Mouse (Mus musculus) adrenal gland, adult 8-10 months (tissue): ENCODE data around the gene Als2cr12. TPM values are rescaled to one million over a fixed set of nuclear protein-coding genes. Genes with fewer than 3 reads are reported as not detected.
"Not testable (repeated sequence)": the region's sequence is repeated elsewhere in the genome, so short reads cannot be mapped to it uniquely, and the experiment has no call there.

Experiments used
- DNase-seq: peaks from one replicate; pipeline ENCODE4 v3.0.0; 2022
- total RNA-seq, 4 experiments: library from RNA; stranded (reverse); gene quantifications; 2 replicates each; pipeline ENCODE4 v1.2.4; 2022

Gene Als2cr12
- total RNA-seq, 4 experiments from 2014 or later: 0.17 to 1.0 (median 0.76) TPM

GRCm38 (mm10) chr1:58717589-58718270, 21.9 kb upstream of the Als2cr12 start:
- no peak for DNase-seq

DNA sequence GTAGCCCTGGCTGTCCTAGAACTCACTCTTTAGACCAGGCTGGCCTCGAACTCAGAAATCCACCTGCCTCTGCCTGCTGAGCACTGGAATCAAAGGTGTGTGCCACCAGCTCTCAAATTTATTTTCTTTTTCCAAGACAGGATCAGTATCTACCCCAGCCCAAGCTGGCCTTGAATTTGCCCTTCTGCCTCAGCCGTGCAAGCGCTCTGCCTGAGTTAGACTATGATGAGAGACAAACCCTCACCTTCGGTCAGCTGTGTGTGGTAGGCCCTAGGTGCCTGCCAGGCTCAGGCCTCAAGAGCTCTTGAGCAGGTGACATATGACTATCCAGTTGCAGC, 21.1 kb upstream of the Als2cr12 start:
- DNase-seq: no peak

GRCm38 (mm10) chr1:58716162-58716882, 20.5 kb upstream of the Als2cr12 start:
- DNase-seq: no peak

DNA sequence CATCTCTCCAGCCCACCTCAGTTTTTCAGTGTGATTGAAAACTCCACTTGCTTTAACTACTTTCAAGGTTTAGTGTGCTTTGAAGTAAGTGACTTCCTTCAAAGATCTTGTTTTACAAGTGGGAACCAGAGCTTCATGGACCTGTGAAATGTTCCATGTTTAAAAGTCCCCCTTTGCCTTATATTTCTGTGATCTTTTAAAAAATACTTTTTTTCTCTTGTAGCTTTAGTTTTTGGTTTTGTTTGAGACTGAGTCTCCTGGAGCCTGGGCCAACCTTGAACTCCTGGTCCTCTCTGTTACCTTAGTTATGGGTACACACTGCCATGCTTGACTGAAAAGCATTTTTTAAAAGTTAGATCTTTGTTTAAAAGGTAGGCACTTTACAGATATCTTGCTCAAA, 19.7 kb upstream of the Als2cr12 start:
- no peak for DNase-seq

DNA sequence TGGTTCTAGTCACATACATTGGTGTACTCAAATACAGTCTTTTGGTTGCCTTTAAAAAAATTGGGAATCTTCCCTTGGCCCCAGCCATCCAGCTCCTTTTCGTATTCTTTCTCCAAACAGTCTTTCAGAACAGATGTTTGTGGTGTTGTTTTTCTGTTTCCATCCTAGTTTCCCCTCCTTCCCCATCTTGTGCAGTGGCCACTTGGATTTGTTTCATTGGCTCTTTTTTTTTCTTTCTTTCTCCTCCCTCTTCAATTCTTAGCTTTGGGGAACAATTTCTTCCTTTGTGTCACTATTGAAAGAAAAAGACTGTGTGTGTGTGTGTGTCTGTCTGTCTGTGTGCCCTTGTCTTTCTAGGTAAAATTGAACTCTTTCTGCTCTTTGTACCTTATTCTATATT, 18.6 kb upstream of the Als2cr12 start:
- DNase-seq: no peak

DNA sequence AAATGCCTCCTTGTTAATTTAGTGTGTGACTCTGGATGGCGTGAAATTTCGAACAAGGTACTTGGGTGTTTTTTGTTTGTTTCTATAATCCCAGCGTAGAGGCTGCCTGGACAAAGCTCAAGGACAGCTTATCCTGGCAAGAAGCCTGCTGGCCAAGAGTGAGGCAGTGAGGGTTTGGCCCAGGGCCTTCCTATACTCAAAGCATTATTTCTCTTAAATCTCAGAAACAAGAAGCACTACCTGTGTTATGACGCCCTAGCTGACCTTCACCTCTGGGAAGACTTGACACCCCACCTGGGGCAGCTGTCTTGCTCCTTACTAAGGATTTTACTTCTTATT, 18.1 kb upstream of the Als2cr12 start:
- peak; percentile 79 for DNase-seq

DNA sequence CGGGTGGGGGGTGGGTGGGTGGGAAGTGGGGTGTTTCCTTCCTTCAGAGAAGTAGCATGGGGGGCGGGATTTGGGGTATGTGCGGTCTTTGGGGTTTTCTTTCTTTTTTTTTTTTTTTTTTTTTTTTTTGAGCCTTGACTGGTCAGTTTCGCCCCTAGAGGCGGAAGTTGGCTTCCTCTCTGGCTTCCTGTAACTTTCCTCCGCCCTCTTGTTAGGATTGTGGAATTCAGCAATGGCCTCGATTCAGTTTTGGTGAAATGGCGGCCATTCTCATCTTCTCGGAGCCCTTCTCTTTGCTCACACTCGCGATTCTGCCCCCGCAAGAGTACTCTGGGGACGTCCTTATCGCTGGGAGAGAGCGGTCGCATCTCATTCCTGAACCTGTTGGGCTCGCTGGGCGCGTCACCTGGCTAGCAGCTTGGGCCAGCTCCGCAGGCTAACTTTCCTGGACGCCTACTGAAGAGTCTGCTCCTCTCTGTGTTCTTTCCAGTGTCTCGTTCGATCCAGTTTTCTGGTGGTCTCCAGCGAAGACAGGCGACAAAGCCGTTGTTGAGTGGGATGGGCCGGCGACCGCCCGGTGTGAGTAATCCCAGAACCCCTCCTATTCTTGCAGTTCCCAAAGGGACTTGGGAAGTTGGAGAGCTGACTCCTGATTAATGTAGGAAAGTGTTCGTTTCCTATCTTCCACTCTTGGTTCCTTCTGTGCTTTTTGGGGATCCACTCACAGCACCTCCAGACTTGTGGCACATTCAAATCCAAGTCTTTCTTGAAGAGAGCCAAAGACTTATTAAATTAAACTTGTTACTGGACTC, 17.5 kb upstream of the Als2cr12 start:
- peak; percentile 69 for DNase-seq

DNA sequence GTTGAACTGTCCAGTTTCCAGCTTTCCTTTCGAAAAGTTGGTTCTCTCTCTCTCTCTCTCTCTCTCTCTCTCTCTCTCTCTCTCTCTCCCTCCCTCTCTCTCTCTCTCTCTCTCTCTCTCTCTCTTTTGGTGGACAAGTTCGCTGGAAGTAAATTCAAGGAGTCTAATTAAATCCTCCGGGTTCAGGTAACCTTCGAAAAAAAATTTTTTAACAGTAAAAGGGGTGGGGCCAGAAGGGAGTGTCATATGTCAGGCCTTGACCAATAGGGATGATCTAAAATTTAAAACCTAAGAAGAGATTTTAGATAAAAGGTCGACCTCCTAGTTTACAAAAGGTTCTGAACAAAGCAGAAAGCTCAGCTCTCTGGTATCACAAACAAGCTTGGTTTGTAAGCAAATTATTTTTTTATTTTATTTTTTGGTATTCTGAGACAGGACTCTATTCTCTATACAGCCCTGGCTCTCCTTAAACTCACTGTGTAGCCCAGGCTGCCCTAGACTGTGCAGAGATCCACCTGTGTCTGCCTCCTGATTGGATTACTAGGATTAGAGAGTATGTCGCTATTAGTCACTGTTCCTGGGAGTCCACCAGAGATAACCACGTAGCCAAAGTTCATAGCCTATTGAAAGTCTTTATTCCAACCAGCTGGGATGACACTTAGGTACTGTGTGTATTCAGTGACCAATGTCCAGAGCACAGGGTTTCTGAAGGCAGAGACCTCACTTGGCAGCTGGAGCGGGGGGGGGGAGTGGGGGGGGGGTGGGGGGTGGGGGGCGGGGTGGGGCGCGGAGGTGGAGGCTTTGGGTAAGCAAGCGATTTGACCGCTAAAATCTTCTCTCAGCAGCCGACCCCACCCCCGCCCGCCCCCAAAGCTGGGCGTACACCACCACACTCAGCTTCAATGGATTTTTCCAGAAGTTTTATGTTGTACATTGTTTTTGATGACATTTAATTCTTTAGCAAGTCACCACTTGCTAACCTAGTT, 16.6 kb upstream of the Als2cr12 start:
- DNase-seq: no peak

DNA sequence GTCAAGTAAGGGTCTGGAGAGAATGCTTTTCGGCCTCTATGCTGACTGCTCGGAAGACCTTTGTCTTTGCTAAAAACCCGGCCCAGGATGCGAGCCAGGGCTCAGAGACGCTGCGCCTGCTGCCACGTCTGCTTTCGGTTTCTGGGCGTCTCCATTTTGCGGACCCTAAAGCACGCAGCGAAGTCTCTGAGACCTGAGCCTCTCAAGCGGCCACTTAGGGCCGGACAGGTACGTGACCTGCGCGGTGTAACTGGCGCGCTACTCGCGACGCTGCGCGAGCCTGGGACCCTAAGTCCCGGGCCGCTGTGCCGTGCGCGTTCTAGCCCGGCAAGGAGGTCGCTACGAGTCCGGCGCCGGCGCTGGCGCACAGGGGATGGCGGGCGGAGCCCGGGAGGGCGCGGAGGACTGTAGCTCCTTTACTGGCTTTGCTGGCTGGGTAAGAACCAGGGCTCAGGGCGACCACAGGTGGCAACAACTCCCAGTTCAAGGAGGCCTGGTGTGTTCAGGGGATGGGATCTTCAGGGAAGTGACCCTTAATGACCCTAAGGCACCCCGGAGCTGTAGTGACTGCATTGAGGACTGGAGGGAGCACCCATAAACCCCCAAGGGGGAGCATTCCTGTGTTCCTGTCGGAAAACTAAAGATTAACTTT, 15.7 kb upstream of the Als2cr12 start, which contains the start of gene Cflar:
Gene Cflar, plus strand, starts transcription at position 144 of the 652 bp plus-strand sequence.
- DNase-seq: peak; percentile 65

GRCm38 (mm10) chr1:58710711-58711364, 15.0 kb upstream of the Als2cr12 start:
- no peak for DNase-seq

GRCm38 (mm10) chr1:58710043-58710442, 14.3 kb upstream of the Als2cr12 start:
- DNase-seq: not testable (repeated sequence)

DNA sequence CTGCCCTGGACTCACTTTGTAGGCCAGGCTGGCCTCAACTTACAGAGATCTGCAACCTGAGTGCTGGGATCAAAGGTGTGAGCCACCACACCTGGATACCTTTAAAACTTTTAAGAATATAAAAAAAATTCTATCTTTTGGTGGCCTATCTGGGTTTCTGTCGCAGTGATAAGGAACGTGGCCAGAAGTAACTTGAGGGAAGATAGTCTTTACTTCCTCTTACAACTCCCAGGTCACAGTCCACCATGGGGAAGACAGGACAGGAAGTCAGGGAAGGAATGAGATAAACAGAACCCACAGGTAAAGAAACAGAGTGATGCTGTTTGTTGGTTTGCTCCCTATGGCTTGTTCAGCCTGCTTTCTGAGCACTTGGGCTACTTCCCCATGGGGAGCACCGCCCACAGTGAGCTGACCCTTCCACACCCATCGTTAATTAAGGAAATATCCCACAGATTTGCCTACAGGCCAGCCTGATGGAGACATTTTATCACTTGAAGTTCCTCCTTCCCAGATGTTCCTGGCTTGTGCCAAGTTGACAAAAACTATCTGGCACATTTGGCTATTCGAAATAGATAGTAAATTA, 4.9 kb upstream of the Als2cr12 start:
- not testable (repeated sequence) for DNase-seq

- no peak for DNase-seq
Measured at GRCm38 (mm10) chr1:58699988-58700387, 4.2 kb upstream of the Als2cr12 start.

- no peak for DNase-seq
Measured at GRCm38 (mm10) chr1:58698781-58699180, 3.0 kb upstream of the Als2cr12 start.

- not testable (repeated sequence) for DNase-seq
Measured at GRCm38 (mm10) chr1:58697607-58698006, 1.8 kb upstream of the Als2cr12 start.

GRCm38 (mm10) chr1:58693696-58694095, 2.1 kb downstream of the Als2cr12 start:
- no peak for DNase-seq

GRCm38 (mm10) chr1:58691718-58692117, 4.1 kb downstream of the Als2cr12 start:
- not testable (repeated sequence) for DNase-seq

DNA sequence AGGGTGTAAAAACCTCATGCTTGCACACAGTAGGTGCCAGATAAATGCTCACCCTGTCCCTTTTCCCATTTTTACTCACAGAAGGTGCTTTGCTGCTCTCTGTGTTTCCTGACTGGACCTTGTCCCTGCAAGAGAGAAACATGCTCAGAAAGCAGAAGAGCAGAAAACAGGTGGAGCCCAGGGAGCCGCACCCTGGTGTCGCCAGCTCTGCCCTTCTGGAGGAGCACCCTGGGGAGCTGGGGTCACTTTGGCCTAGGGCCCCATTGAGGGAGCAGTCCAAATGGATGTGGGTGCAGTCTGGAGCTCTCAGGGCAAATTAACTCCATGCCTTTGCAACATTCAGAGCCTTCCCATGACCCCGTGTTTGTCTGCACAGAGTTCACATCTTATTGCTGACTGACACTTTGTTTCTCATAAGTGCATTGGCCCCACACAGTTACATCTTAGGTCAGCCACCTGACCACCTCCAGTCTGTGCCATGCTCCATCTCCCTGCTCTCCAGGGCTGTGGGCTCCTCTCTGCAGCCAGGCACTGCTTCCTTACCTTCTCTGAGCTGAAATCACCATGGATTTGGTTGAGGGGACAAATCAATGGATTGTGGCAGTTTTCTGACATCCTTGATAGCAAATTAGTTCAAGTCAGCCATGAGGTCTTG, 4.8 kb downstream of the Als2cr12 start:
- DNase-seq: not testable (repeated sequence)

DNA sequence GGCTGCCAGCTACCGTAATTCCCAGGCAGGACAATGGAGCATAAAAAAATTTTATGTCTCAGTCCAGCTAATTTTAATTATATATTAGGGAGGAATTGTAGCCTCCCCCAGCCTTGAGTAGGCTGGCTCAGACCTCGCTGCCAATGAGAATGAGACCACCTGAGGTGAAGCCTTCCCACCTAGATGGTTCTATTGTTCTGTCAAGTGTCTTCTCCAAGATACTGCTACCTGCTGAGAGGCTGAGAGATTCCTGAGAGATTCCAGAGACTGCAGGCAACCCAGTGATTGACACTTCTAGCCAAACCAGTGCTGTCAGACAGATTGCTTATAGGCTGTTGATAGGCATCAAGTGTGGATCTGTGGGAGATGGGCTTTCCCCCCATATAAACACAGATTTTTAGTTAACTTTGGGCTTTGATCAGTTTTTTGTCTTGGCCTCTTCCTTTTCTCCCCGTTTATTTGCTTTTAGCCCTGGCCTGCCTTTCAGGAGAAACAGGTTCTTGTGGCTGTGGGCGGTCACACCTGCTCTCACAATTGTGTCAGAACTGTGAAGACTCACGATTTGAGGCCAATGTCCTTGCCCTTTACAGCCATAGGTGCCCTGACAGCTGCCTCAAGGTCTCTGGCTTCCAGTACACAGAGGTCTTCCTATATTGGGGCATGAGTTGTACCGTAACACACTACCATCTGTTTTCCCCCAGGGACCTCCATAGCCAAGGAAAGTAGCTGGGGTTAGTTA, 5.6 kb downstream of the Als2cr12 start:
- no peak for DNase-seq
